Mouse (Mus musculus): ENCODE results near the gene Cfd.

The Cfd gene

GRCm38 (mm10) chr10:79918231-79919078 lies 27.8 kb downstream of the Cfd start:
- no peak for DNase-seq

- DNase-seq, result peak; percentile 5
Observed at GRCm38 (mm10) chr10:79919251-79919849, 28.7 kb downstream of the Cfd start.

- DNase-seq, result peak; percentile 4
Observed at GRCm38 (mm10) chr10:79920056-79920890, 29.6 kb downstream of the Cfd start.

GRCm38 (mm10) chr10:79920958-79921535 lies 30.4 kb downstream of the Cfd start, which contains the start of gene R3hdm4:
Gene R3hdm4 (minus strand): TSS chr10:79921208.
- no peak for DNase-seq

GRCm38 (mm10) chr10:79921572-79921971 lies 30.9 kb downstream of the Cfd start:
- no peak for DNase-seq

GRCm38 (mm10) chr10:79924998-79925784 lies 34.5 kb downstream of the Cfd start:
- DNase-seq, result peak; percentile 96

GRCm38 (mm10) chr10:79925785-79926490 lies 35.3 kb downstream of the Cfd start:
- no peak for DNase-seq

GRCm38 (mm10) chr10:79926491-79927323 lies 36.1 kb downstream of the Cfd start, which contains the start of gene Arid3a:
Gene Arid3a (plus strand): TSS chr10:79927043.
- peak; percentile 80 for DNase-seq

GRCm38 (mm10) chr10:79927324-79928029 lies 36.8 kb downstream of the Cfd start:
- DNase-seq, result peak; percentile 49

GRCm38 (mm10) chr10:79928030-79928694 lies 37.5 kb downstream of the Cfd start:
- no peak for DNase-seq

- no peak for DNase-seq
Observed at GRCm38 (mm10) chr10:79928907-79929701, 38.5 kb downstream of the Cfd start.

GRCm38 (mm10) chr10:79929967-79930825 lies 39.5 kb downstream of the Cfd start:
- no peak for DNase-seq

GRCm38 (mm10) chr10:79930826-79931186 lies 40.2 kb downstream of the Cfd start:
- no peak for DNase-seq

GRCm38 (mm10) chr10:79931797-79932196 lies 41.1 kb downstream of the Cfd start:
- DNase-seq, result no peak

- peak; percentile 54 for DNase-seq
Observed at GRCm38 (mm10) chr10:79932736-79933135, 42.1 kb downstream of the Cfd start.

GRCm38 (mm10) chr10:79933145-79933679 lies 42.6 kb downstream of the Cfd start:
- DNase-seq, result no peak

GRCm38 (mm10) chr10:79933861-79934260 lies 43.2 kb downstream of the Cfd start:
- DNase-seq, result no peak

Measured in right cerebral cortex, postnatal 14 days (tissue).